Mouse (Mus musculus): ENCODE data around the gene Lingo4.
A peak's percentile ranks its signal among the peaks of the same experiment; 100 is the strongest.

The Lingo4 gene

DNA sequence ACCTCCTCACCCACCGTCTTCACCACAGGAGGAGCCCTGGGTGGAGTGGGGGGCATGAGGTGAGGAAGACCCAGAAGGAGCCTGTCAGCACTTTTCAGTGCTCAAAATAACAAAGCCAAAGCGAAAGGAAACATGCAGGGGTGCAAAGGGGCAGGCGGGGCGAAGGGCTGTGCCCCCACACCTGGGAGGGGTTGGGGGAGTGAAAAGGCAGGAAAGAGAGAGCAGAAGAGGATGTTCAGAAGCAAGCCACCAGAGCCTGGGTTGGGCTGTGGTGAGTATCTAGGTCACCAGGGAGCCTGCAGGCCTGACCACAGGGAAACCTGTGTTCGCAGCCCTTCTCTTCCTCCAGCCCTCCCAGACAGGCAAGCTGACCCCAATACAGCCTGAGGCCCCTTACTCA, 10.3 kb upstream of the Lingo4 start:
- DNase-seq (ENCODE audit: low spot score), result no peak

DNA sequence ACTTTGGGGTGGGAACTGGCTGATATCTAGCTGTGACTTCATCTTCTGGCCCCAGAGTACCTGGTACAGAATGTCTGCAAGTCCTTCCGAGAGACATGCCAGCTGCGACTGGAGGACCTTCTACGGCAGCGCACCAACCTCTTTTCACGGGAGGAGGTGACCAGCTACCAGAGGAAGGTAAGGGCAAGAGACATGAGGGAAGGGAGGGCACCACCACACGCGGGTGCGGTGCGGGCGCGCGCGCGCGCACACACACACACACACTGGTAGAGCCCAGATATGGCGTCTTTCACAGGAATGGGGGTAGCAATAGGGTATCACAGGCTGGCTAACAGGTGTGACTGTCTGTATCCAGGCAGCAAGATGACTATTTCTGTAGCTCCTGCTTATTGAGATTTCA, 8.9 kb upstream of the Lingo4 start:
- no peak for DNase-seq (ENCODE audit: low spot score)

DNA sequence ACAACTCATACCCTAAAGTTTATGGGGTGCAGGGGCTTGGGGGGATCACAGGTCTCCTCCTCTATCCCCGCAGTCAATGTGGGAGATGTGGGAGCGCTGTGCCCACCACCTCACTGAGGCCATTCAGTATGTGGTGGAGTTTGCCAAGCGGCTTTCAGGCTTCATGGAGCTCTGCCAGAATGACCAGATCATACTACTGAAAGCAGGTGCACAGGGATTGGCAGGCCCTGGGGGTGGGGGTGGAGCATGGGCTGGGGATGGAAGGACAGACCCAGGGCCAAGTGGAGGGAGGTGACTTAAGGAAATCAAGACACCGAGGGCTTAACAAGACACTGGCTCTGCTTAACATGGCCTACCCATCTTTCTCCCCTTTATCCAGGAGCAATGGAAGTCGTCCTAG, 7.3 kb upstream of the Lingo4 start:
- no peak for DNase-seq (ENCODE audit: low spot score)

DNA sequence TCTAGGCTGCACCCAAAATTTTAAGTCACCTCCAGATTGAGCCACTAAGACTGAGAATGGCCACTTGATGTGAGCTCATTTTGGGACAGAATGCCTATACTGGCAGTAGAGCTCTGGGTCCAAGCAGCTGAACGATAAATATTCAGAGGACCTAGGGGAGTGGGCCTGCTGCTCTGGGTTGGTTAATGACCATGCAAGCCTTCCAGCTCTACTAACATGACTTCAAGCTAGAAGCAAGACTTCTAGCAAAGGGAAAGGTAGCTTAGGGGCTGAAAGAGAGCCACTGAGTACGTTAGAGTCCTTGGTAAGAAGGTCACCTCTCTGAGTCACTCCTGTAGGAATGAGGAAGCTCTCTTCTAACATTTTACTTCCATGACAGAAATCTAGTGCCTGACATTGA, 6.2 kb upstream of the Lingo4 start:
- DNase-seq (ENCODE audit: low spot score), result no peak

DNA sequence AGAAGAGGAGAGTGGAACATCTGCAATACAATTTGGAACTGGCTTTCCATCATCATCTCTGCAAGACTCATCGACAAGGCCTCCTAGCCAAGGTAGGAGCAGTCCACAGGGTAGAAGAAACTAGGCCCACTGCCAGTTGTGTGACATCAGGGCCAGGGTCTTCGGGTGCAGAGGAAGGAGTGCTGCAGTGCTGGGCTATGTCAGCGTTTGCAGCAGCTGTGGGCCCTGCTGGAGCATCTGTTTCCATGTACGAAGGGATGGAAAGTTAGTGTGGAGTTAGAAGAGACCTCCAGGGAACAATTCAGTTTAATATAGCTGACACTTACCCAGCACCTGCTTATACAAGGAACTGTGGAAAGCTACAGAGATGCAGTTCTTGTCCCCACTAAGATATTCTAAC, 5.3 kb upstream of the Lingo4 start:
- DNase-seq (ENCODE audit: low spot score), result no peak

DNA sequence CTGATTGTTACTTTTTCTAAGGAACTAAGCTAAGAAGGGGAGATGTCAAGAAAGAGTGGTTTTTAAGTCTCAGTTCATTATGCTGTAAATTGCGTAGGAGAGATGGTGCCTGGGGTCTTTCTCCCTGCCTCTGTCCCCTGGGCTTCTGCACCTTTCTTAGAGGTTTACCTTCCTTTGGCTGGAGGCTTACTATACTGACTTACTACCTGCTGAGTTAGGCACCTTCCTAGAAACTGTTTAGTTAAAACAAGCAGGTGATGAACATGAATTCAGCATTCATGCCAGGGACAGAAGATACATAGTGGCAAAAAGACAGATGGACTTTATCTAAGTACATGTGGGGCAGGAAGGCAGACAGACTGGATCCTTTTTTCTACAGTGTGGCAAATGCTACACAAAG, 2.0 kb upstream of the Lingo4 start:
- DNase-seq (ENCODE audit: low spot score), result no peak

DNA sequence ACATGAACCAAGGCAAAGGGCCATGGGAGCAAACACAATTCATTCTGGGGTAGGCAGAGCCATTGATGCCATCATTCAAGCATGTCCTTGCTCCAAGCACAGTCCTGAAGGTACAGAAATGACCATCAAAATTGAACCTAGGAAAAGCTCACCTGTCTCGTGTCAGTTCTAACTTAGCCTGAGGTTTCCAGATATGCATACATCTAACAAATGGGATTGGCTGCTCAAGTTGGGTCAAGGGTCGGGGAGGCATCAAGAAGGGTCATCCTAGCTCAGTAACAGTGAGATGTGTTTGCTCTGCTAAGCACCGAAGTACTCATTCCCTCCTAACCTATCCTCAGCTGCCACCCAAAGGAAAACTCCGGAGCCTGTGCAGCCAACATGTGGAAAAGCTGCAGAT, 1.5 kb upstream of the Lingo4 start:
- DNase-seq (ENCODE audit: low spot score), result no peak

DNA sequence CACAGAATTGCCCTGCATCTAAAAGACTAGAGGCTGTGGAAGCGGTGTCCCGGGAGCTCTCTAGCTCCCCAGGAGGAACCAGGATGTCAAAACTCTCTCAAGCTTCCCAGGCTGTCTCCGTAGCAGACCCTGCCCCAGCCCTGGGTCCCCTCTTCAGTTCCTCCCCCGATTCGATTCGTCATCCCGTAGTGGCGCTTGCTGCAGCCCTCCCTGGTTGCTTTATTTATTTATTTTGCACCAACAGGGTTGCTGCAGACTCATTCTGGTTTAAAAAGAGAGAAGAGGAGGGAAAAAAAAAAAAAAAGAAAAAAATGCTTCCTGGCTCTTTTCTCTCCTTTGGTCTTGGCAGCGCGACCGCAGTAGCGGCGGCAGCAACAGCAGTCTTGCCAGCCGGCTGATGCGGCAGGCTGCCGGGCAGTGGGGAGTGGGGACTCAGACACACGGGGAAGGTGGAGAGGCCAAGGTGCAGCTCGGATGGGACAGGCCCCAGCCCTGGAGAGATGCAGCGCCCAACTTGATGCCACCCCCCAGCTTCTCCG, 695 bp downstream of the Lingo4 start:
- no peak for DNase-seq (ENCODE audit: low spot score)

DNA sequence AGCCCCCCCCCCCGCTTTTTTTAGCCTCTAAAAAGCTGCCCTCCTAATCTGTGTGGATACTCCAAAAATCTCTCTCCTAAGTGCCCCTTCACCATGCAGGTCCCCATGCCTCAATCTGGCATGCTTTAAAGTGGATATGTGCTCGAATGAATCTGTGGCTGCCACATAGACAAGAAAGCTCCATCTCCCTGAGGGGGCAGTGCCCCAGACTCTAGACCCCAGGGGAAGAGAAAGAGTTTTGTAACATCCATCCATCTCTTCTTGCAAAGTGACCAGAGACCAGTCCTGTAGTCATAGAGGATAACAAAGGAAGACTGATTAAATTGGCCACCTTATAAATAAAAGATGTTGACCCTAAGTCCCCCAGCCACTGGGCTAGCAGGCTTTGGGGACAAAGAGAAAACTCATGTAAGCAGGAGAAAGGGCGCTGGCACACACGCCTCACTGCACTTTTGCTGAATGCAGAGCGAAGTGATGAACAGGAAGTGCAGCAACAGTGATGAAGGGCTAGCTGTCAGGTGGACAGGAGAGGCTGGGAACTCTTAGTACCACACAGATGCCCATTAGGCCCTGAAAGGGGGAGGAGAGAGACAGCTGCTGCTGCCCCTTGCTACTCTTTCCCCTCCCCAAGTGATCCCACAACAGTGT, 1.5 kb downstream of the Lingo4 start:
- DNase-seq (ENCODE audit: low spot score), result no peak

DNA sequence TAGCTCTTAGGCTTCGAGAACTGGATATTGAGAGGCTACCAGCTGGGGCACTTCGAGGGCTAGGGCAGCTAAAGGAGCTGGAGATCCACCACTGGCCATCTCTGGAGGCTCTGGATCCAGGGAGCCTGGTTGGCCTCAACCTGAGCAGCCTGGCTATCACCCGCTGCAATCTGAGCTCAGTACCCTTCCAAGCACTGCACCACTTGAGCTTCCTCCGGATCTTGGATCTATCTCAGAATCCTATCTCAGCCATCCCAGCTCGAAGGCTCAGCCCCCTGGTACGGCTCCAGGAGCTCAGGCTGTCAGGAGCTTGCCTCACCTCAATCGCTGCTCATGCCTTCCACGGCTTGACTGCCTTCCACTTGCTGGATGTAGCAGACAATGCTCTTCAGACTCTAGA, 4.1 kb downstream of the Lingo4 start:
- DNase-seq (ENCODE audit: low spot score), result no peak

DNA sequence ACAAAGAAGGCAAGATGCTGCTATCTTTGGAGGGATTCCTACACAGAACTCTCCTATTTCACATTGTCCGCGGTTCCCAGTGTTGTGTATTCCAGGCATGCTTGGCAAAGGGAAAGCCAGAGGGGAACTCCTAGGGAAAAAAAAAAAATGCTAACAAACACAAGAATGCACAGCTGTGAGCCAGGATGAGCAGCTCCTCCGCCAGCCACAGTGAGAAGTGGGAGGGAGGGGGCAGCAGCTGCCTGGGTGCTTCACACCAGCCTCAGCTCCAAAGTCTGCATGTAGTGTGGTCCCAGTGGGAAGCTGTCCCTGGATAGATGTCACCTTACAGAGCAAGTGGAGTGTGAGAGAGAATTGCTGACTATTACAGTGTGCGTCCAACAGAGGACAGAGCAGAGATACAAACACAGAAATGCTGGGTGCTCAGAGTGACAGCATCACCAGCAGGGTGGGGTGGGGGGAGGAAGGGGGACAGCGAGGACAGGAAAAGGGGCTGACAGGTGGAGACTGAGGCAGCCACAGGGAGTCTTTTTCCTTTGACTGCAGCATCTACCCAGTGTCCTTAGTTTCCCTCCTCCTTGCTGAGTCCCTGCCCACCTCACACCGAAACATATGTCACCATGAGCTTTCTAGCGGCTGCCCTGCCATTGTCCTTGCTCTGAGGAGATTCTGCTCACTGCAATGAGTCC, 6.2 kb downstream of the Lingo4 start:
- DNase-seq (ENCODE audit: low spot score), result no peak

DNA sequence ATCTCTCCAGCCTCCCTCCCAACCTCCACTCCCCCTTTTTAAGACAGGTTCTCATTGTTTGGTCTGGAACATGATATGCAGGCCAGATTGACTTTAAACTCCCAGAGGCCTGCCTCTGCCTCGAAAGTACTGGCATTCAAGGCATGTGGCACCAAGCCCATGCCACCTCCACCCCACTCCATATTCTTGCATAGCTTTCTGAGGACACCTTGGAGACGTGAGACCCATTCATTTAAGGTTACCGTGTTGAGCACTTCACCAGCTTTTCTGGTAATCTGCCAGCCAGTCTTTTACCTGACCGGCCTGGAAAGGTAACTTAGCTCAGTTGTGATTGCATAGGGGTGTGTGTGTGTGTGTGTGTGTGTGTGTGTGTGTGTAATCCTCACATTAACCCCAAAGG, 7.2 kb downstream of the Lingo4 start:
- DNase-seq (ENCODE audit: low spot score), result no peak

DNA sequence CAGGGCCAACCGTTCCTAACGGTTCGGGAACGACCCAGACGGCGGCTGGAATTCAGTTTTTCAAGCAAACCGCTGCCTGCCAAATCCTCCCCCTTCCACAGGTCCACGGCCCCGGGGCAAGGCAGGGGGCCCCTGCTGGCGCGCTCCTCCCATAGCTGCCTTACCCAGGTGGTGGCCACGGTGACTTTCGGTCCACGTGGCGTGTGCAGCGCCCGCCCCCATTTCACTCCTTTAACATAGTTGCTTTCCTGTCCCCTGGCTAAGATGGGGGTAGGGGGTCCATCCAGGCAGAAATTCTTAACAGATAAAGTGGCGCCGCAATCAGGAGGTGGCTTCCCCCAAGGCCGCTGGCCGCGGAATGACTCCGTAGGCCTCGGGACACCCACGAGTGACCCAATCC, 14.2 kb downstream of the Lingo4 start:
- DNase-seq (ENCODE audit: low spot score), result no peak

DNA sequence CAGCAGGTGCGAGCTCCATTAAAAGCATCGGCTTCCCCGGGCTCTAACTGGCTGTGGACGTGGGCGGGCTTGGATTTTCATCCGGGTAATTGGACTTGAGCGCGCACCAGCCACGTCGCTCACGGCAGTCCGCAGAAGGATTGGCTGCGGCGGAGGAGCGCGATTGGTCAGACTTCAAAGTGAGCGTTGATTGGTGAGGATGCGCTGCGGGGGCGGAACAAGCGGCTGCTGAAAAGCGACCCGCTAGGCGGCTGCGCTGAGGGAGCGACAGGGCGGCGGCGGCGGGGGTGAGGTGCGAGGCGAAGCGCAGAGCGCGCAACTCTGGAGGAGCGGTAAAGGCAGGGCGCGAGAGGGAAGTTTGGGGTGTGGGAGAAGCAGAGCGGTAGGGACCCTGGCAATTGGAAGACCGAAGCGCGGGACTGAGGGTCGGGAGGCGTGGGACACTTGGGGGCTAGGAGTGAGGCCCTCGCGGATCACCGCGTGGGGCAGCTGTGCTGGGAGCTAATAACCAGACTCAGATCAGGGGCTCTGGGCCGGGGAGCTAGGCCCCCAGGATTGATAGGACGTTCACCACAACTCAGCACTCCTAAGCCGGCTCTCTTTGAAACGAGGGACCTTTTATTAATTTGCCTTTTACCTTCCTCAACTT, 14.8 kb downstream of the Lingo4 start, which contains the start of gene Tdrkh:
Gene Tdrkh (plus strand): TSS at position 243 of the 649 bp plus-strand sequence.
- peak; percentile 84 for DNase-seq (ENCODE audit: low spot score)

DNA sequence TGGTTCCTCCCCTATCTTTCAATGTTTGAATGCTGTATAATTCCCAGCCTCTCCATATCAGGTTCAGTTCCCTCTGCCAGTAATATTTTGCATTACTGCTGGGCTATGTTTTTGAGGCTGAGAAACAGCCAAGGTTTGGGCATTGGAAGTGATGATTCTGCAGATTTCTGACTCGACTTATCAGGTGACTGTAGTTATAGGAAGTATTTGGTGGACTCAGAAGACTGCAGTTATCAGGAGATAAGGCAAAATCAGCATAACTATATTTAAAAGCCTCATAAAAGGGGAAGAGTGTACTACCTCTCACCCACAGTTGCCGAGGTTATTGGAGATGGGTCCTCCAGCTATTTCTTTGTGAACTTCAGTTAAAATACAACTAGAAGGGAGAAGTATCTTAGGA, 32.7 kb downstream of the Lingo4 start:
- DNase-seq (ENCODE audit: low spot score), result no peak

DNA sequence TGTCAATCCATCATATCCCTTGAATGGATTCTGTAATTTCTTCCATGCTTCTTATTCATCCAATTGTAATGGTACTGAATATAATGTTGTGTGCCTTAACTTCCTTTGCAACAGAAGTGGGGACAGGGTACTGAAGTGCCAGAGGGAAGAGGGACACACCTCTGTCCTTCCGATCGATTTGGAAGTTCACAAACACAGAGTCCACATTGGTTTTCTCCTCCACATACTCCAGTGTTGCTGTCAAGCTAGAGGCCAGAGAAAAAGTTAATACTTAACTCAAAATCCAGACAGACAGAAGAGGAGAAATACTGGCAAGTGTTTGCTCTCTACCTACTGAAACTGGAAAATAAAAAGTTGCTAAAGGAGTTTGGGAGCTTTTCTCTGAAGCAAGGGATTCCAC, 36.0 kb downstream of the Lingo4 start:
- no peak for DNase-seq (ENCODE audit: low spot score)

DNA sequence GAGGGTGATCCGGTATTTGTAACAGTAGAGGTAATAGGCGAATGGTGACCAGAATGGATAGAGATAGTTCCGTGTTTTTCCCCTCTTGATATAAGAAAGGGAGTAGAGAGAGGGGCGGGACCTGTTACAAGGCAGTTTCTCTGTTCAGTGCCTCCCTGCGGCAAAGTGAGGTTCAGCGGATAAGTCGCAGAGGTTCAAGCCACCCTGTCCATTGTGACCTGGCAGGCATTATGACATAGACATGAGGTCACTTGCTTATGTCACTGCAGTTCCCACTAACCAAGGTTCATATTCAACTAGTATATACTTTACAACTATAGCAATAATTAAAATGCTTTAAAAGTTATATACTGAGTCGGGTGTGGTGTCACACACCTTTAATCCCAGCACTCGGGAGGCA, 38.1 kb downstream of the Lingo4 start:
- no peak for DNase-seq (ENCODE audit: low spot score)

DNA sequence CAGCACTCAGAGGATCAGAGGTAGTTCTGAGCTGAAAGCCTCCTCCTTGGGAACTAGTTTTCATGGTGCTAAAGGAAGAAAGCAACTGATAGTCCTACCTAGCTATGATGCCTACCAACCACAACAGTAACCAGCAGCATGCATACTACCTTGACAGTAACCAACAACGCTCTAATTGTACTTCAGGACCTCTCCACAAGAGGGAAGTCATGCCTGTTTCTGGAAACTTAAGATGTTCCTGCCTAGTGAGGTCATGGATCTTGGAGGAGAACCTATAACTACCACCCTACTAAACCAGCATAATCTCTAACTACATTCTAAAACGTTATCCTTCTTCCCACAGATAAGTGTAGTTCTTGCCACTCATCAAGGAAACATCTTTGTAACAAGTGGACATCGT, 42.9 kb downstream of the Lingo4 start:
- DNase-seq (ENCODE audit: low spot score), result no peak

DNA sequence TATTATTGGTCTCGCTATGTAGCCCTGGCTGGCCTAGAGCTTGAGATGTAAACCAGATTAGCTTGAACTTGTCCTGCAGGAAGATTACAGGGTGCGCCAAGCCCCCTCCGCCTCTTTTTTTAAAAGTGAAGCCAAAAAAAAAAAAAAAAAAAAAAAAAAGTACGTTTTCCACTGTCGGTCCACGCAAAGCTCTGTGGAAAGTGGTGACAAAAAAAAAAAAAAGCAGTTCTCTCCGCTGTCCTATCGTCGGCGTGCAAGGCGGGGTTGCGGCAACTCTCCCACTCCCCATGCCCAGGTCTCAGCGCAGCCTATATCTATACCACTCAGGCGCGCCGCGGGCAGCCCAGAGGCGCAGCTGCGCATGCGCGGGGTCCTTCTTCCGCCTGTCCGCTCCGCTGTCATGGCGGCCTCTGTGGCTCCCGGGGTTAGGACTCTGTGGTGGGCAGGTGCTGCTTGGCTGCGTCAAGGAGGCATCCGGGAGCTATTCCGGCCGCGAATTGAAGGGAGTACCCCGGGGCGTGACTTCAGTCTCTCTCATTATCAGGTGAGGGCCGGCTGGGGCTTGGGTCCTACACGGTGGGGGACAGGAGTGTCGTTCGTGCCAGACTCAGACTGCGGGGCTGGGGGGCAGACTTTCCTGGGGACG, 44.8 kb downstream of the Lingo4 start, which contains the start of gene Mrpl9:
Gene Mrpl9 (plus strand): TSS at position 368 of the 646 bp plus-strand sequence.
- peak; percentile 88 for DNase-seq (ENCODE audit: low spot score)

DNA sequence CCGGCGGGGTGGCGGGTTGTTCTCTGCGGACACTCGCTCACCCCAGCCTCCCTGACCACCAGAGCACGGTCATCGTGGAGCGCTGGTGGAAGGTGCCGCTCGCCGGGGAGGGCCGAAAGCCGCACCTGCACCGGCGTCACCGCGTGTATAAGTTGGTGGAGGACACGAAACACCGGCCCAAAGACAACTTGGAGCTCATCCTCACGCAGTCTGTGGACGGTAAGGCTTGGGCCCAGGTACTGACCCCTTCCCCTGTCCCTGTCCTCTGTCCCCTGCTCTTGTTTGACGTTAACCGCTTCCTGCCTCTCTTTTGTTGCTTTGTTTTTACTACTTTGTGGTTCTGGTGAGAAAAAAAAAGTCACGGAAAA, 45.3 kb downstream of the Lingo4 start, which contains the start of gene Oaz3:
Gene Oaz3 (minus strand): TSS at position 319 of the 368 bp plus-strand sequence.
- no peak for DNase-seq (ENCODE audit: low spot score)

DNA sequence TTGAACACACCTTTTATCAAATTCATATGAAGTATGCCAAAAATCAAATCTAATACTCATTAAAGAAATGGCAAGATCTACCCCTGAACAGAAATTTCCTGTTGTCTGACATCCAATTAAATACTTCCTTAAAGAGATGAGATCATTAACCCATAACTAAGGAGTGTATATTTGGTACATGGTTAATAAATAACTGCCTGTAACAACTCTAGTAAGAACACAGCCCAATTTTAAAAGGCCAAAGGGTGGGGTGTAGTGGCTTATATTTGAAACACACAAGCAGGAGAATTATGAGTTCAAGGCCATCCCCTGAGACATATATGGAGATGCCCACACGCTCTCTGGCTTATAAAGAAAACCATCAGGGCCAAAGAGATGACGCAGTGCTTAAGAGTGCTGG, 51.1 kb downstream of the Lingo4 start:
- DNase-seq (ENCODE audit: low spot score), result no peak
